Mouse (Mus musculus) liver, embryonic 14.5 days (tissue): ENCODE data around the gene Abr.

ENCODE experiments used
- CTCF ChIP-seq: IDR thresholded peaks from 2 replicates; pipeline ENCODE4 v1.5.1; 2016; ENCODE audit warnings: antibody characterized with exemption, low read depth, control low read depth
- EP300 ChIP-seq: IDR thresholded peaks from 2 replicates; pipeline ENCODE4 v1.6.1; 2016; ENCODE audit warnings: antibody characterized with exemption, low read depth

DNA sequence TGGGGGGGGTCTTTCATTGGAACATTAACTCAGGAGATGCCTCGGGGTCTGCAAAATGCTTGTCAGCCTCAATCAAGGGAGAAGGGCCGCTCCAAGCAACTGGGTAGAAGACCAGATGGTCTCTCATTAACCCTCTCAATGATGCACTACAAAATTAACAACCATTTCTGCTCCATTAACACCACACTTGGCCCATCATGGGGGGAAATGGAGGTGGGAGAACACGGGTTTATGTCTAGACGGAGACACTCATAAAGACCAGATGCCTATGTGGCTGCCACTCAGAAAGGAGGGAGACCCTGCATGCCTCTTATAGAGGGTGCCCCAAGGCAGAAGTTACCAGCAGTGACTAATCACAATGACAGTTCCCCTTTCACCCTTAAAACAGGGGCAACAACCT, 64.3 kb downstream of the Abr start:
- TF ChIP-seq CTCF (no peak), EP300 (no peak)
